Mouse (Mus musculus) v-Abl transformed pro-B cells (cell line): Measurements from ENCODE around the gene Lrrc75b.
"Not testable (repeated sequence)": the region's sequence is repeated elsewhere in the genome, so short reads cannot be mapped to it uniquely, and the experiment has no call there.

Experiments used
- in situ Hi-C, 2 experiments: fragments of 400-800 bp; cut with MboI; formaldehyde crosslinking; loops; one replicate each; pipeline ENCODE4 v1.15.1; 2025; ENCODE audit not compliant: unreplicated experiment in 2 of 2

Lrrc75b gene

GRCm38 (mm10) chr10:75568851-75569250, 8.7 kb upstream of the Lrrc75b start:
- in situ Hi-C loops, result no loop called here

- in situ Hi-C loops, result no loop called here
Observed at GRCm38 (mm10) chr10:75568441-75568840, 8.3 kb upstream of the Lrrc75b start.

DNA sequence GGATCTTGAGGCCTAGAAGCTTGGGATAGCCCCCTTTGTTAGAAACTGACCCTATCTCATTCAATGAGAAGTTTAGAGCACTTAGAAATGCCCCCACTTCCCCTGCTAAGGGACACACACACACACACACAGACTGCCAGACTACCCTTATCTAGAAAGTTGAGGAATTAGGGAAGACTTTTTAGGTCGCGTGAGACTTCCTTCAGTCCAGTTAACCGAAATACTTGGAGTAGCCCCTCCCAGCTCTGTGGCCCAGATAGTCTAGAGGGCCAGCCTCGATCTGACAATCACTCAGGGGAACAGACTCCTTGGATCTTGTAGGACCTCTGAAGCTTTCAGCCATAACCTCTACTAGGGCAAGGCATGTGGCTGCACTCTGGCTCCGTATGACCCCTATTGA, 7.9 kb upstream of the Lrrc75b start:
- in situ Hi-C loops, result no loop called here

DNA sequence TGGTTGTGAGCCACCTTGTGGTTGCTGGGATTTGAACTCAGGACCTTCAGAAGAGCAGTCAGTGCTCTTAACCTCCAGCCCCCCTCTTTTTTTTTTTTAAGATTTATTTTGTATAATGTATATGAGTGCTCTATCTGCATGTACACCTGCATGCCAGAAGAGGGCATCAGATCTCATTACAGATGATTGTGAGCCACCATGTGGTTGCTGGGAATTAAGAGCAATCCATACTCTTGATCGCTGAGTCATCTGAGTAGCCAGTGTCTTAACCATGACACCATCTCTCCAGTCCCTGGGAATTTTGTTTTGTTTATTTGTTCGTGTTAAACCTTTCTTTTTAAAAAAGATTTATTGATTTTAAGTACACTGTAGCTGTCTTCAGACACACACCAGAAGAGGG, 6.6 kb upstream of the Lrrc75b start:
- in situ Hi-C loops, result not testable (repeated sequence)

GRCm38 (mm10) chr10:75566321-75566720, 6.2 kb upstream of the Lrrc75b start:
- in situ Hi-C loops, result no loop called here

- in situ Hi-C loops, result no loop called here
Observed at GRCm38 (mm10) chr10:75565906-75566305, 5.8 kb upstream of the Lrrc75b start.

DNA sequence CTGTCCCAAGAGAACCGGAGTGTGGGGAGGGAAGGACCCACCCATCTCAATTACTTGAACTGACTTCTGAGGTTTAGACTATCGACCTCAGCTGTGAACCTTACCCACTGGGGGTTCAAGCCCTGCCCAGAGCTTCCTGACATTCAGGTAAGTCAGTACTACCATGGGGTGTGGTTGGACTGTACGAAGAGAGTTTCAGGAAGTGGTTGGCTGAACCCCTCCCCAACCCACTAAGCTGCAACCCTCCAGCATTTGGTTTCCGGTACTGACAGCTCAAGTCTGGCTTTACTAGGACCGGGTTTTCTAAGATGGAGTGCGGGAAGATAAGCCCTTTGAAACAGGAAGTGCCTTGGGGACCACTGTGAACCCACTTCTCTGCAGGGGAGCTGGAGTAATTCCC, 5.3 kb upstream of the Lrrc75b start:
- in situ Hi-C loops, result no loop called here

GRCm38 (mm10) chr10:75564687-75565265, 4.6 kb upstream of the Lrrc75b start:
- in situ Hi-C loops, result no loop called here

- in situ Hi-C loops, result no loop called here
Observed at GRCm38 (mm10) chr10:75562596-75562995, 2.5 kb upstream of the Lrrc75b start.

- in situ Hi-C loops, result no loop called here
Observed at GRCm38 (mm10) chr10:75561071-75561654, 1.0 kb upstream of the Lrrc75b start, which contains the start of gene Ggt1. TSS of gene Ggt1 (plus strand) at chr10:75561604.

GRCm38 (mm10) chr10:75560549-75560899, 394 bp upstream of the Lrrc75b start:
- in situ Hi-C loops, result no loop called here

DNA sequence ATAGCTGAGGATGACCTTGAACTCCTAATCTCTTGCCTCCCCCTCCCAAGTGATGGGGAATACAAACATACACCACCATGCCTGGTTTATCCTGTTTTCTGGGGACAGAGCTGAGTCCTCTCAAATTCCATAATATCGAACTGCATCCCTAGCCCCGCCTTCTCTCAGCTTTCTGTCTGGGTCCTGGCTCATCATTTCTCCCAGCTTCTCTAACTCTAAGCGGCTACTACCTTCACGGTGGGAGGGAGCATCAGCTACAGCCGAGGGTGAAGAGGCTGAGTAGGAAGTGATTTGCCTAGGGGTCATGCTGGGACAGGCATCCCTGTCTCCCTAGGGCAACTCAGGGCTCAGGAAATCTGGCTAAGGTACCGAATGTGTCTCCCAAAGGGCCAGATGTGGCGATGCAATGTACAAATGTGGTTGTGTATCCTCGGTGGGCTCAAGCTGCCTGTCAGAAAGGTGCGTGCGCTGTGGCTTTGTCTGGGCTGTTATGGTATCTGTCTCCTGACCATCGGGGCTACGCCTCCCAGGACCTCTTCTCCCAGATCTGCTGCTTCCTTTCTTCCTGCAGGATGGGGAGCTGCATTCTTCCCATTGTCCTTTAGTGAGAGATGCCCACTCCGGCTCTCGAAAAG, 972 bp downstream of the Lrrc75b start:
- in situ Hi-C loops, result no loop called here

DNA sequence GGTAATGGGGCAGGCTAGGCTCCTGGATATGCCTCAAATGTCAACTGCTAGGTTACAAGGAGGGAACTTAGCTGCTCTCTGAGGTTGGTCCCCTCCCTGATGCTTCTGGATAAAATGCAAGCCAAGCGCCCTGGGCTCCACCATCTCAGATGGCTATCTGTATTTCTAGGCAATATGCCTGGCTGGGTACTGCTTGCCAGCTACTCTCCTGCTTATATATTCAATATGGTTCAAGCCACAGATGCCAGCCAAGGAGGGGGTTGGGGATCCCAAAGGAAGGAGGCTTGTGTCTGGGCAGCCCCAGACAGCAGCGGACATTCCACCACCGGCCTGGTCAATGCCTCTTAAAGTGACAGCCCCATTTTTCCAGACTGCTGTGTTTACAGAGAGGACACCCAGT, 1.6 kb downstream of the Lrrc75b start:
- in situ Hi-C loops, result no loop called here

GRCm38 (mm10) chr10:75556026-75556425, 4.1 kb downstream of the Lrrc75b start:
- in situ Hi-C loops, result no loop called here

DNA sequence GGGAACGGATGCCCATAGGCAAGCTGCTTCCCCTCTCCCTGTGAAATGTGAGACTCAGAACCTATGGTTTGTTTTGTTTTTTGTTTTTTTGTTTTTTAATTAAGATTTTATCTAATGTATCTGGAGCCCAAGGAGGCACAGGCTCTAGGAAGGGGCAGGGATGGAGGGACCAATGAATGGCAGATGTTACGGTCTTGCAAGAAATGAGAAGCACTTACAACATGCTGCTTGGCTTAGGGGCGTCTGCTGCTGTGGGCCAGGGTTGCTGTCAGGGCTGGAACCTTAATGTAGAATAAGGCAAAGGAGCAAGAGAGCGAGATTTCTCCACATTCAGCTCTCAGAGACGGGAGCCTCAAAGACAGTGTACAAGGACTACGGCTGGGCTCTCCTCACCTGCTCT, 4.6 kb downstream of the Lrrc75b start:
- in situ Hi-C loops, result no loop called here

GRCm38 (mm10) chr10:75554090-75554489, 6.0 kb downstream of the Lrrc75b start:
- in situ Hi-C loops, result no loop called here

DNA sequence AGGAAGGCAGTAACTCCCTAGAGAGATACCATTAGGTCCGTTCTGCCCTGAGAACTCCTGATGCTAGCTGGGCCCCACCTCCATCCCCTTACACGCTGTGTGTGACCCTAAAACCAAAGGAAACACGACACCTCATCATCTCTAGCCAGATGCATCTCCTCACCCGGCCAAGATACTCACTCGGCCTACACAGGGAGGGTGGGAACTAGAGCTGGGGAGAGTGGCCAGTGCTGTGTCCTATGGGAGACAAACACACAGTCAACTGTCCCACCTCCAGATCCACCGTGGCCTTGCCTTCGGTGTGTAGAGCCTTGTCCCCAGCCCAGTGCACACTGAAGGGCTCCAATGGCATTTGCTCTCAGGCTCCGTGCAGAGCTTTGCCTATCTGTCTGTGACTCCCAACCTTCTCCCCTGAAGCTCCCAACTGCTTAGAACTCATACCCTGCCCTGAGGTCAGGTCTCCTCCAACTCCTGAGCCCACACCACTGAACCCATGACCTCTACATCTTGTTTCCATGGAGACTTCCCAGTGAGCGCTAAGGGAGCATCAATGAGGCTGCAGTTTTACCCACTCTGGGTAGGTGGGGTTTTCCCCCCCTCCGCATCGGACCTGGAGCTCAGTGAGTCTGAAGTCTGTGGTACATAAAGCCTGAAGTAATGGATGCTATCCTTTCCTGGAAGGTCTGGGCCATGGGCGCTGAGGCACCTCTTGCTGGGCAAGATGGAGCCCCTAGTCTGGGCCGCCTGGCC, 7.3 kb downstream of the Lrrc75b start:
- in situ Hi-C loops, result no loop called here

- in situ Hi-C loops, result no loop called here
Observed at GRCm38 (mm10) chr10:75552106-75552505, 8.0 kb downstream of the Lrrc75b start.

DNA sequence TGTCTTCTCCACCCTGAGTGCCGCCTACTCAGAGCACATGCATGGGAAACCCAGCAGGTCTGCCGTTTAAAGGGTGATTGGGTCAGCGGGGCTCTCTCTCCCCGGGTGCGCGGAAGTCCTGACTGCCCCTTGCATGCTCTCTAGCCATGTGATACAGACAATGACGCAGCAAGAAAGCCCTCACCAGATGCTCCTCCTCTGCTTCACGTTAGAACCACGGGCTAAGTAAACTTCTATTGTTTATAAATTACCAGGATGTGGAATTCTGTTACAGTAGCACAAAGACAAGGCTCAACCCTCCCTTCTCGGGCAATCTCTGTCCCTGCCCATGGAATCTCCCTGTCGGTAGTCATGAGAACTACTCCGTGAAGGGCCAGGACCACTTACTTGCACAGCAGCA, 9.0 kb downstream of the Lrrc75b start:
- in situ Hi-C loops, result no loop called here

DNA sequence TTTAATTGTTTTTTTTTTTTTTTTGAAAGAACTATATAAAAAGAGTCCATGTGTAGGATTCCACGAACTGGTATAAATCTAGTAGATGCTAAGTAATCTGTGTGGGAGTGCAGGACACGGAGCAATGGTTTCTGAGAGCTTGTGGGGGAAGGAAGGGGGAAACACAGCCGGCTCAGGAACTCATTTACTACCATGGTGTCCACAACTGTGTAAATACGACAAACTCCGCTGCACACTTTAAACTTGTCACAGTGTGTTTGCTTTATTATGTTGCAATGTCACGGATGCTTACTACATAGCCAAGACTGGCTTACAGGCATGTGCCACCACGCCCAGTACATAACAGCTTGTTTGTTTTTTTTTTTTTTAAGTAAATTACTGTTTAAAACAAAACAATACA, 10.2 kb downstream of the Lrrc75b start:
- in situ Hi-C loops, result no loop called here

GRCm38 (mm10) chr10:75548486-75548885, 11.6 kb downstream of the Lrrc75b start:
- in situ Hi-C loops, result no loop called here

GRCm38 (mm10) chr10:75547901-75548300, 12.2 kb downstream of the Lrrc75b start:
- in situ Hi-C loops, result no loop called here
